Mouse (Mus musculus): Measurements from ENCODE around the gene Prune1. TPM values are rescaled to one million over a fixed set of nuclear protein-coding genes. Genes with fewer than 3 reads are reported as not detected.

Prune1 gene
- polyA plus RNA-seq, 1 experiment from 2014 or later: 26.2 TPM

GRCm38 (mm10) chr3:95284501-95285281 is 2.8 kb upstream of the Prune1 start:
- Histone ChIP-seq H3K4me1 (peaks cover 33% of the 10 kb centered on the region), H3K9me3 (no peaks in the 10 kb centered on the region), H3K27ac (no peak overlapping the region), H3K27me3 (ENCODE audit: poor library complexity, severe bottlenecking) (no peaks in the 10 kb centered on the region), H3K36me3 (replicated peaks) (peaks cover 20% of the 10 kb centered on the region), H3K4me3 (peak overlapping the region; percentile 71)
- 92% methylated on average over 12 of the region's 12 CpGs for WGBS
- no peak for DNase-seq (ENCODE audit: extremely low spot score, low spot score)

GRCm38 (mm10) chr3:95284062-95284461 is 2.2 kb upstream of the Prune1 start:
- H3K4me1 ChIP-seq: peaks cover 33% of the 10 kb centered on the region
- no peak for DNase-seq (ENCODE audit: extremely low spot score, low spot score)
- WGBS: 39% methylated on average over 1 of the region's 1 CpGs
- H3K27me3 ChIP-seq (ENCODE audit: poor library complexity, severe bottlenecking): no peaks in the 10 kb centered on the region
- H3K4me3 ChIP-seq: peak overlapping the region; percentile 71
- H3K9me3 ChIP-seq: no peaks in the 10 kb centered on the region
- peaks cover 16% of the 10 kb centered on the region for H3K36me3 ChIP-seq (replicated peaks)
- H3K27ac ChIP-seq: peak overlapping the region; percentile 94

GRCm38 (mm10) chr3:95283589-95283941 is 1.7 kb upstream of the Prune1 start:
- Histone ChIP-seq H3K27ac (peak overlapping the region; percentile 94), H3K4me1 (peaks cover 33% of the 10 kb centered on the region), H3K9me3 (no peaks in the 10 kb centered on the region), H3K27me3 (ENCODE audit: poor library complexity, severe bottlenecking) (no peaks in the 10 kb centered on the region), H3K4me3 (peak overlapping the region; percentile 71), H3K36me3 (replicated peaks) (peaks cover 13% of the 10 kb centered on the region)
- no peak for DNase-seq (ENCODE audit: extremely low spot score, low spot score)
- WGBS: 2% methylated on average over 7 of the region's 7 CpGs

- under 1% methylated on average over 50 of the region's 51 CpGs for WGBS
- peaks cover 7% of the 10 kb centered on the region for H3K36me3 ChIP-seq (replicated peaks)
- H3K27me3 ChIP-seq (ENCODE audit: poor library complexity, severe bottlenecking): no peaks in the 10 kb centered on the region
- peak; percentile 82 for DNase-seq (ENCODE audit: extremely low spot score, low spot score)
- H3K4me1 ChIP-seq: peaks cover 33% of the 10 kb centered on the region
- H3K4me3 ChIP-seq: peak overlapping the region; percentile 71
- H3K27ac ChIP-seq: peak overlapping the region; percentile 94
- H3K9me3 ChIP-seq: no peaks in the 10 kb centered on the region
Measured at GRCm38 (mm10) chr3:95282865-95283588, 1.2 kb upstream of the Prune1 start.

- Histone ChIP-seq H3K27ac (peak overlapping the region; percentile 94), H3K4me3 (peak overlapping the region; percentile 71), H3K36me3 (replicated peaks) (peaks cover 2% of the 10 kb centered on the region), H3K4me1 (peaks cover 33% of the 10 kb centered on the region), H3K9me3 (no peaks in the 10 kb centered on the region), H3K27me3 (ENCODE audit: poor library complexity, severe bottlenecking) (no peaks in the 10 kb centered on the region)
- DNase-seq (ENCODE audit: extremely low spot score, low spot score): no peak
- under 1% methylated on average over 11 of the region's 11 CpGs for WGBS
Measured at GRCm38 (mm10) chr3:95282381-95282864, 547 bp upstream of the Prune1 start.

GRCm38 (mm10) chr3:95280747-95281146 is 1.1 kb downstream of the Prune1 start:
- WGBS: 31% methylated on average over 8 of the region's 8 CpGs
- H3K27ac ChIP-seq: peak overlapping the region; percentile 94
- H3K4me3 ChIP-seq: peak overlapping the region; percentile 71
- H3K36me3 ChIP-seq (replicated peaks): 0 out of 2 replicates have a peak, but pooled peaks cover 3% of the 10 kb centered on the region
- H3K4me1 ChIP-seq: peaks cover 33% of the 10 kb centered on the region
- H3K27me3 ChIP-seq (ENCODE audit: poor library complexity, severe bottlenecking): no peaks in the 10 kb centered on the region
- H3K9me3 ChIP-seq: no peaks in the 10 kb centered on the region
- DNase-seq (ENCODE audit: extremely low spot score, low spot score): no peak

GRCm38 (mm10) chr3:95277149-95277551 is 4.7 kb downstream of the Prune1 start:
- 100% methylated on average over 1 of the region's 1 CpGs for WGBS
- H3K4me3 ChIP-seq: no peak overlapping the region
- H3K27ac ChIP-seq: no peak overlapping the region

GRCm38 (mm10) chr3:95276428-95276934 is 5.4 kb downstream of the Prune1 start:
- WGBS: 90% methylated on average over 5 of the region's 5 CpGs
- no peak for DNase-seq (ENCODE audit: extremely low spot score, low spot score)

More at GRCm38 (mm10) chr3:95277149-95277551, 4.7 kb downstream of the Prune1 start:
- H3K27me3 ChIP-seq (ENCODE audit: poor library complexity, severe bottlenecking): no peaks in the 10 kb centered on the region
- H3K9me3 ChIP-seq: no peaks in the 10 kb centered on the region
- peaks cover 12% of the 10 kb centered on the region for H3K36me3 ChIP-seq (replicated peaks)
- no peak for DNase-seq (ENCODE audit: extremely low spot score, low spot score)
- H3K4me1 ChIP-seq: peaks cover 12% of the 10 kb centered on the region

GRCm38 (mm10) chr3:95275161-95275560 is 6.7 kb downstream of the Prune1 start:
- WGBS: 87% methylated on average over 6 of the region's 6 CpGs
- H3K9me3 ChIP-seq: no peaks in the 10 kb centered on the region
- H3K27ac ChIP-seq: no peak overlapping the region
- H3K4me1 ChIP-seq: no peaks in the 10 kb centered on the region
- H3K36me3 ChIP-seq (replicated peaks): peaks cover 12% of the 10 kb centered on the region
- no peak overlapping the region for H3K4me3 ChIP-seq
- DNase-seq (ENCODE audit: extremely low spot score, low spot score): no peak
- H3K27me3 ChIP-seq (ENCODE audit: poor library complexity, severe bottlenecking): no peaks in the 10 kb centered on the region

More at GRCm38 (mm10) chr3:95276428-95276934, 5.4 kb downstream of the Prune1 start:
- no peak overlapping the region for H3K27ac ChIP-seq
- H3K27me3 ChIP-seq (ENCODE audit: poor library complexity, severe bottlenecking): no peaks in the 10 kb centered on the region
- no peak overlapping the region for H3K4me3 ChIP-seq
- H3K9me3 ChIP-seq: no peaks in the 10 kb centered on the region
- H3K4me1 ChIP-seq: peaks cover 7% of the 10 kb centered on the region
- peaks cover 12% of the 10 kb centered on the region for H3K36me3 ChIP-seq (replicated peaks)

- 94% methylated on average over 4 of the region's 4 CpGs for WGBS
- no peaks in the 10 kb centered on the region for H3K4me1 ChIP-seq
- H3K27me3 ChIP-seq (ENCODE audit: poor library complexity, severe bottlenecking): no peaks in the 10 kb centered on the region
- no peak overlapping the region for H3K27ac ChIP-seq
- no peak for DNase-seq (ENCODE audit: extremely low spot score, low spot score)
- H3K36me3 ChIP-seq (replicated peaks): peaks cover 12% of the 10 kb centered on the region
- H3K4me3 ChIP-seq: no peak overlapping the region
- H3K9me3 ChIP-seq: no peaks in the 10 kb centered on the region
Measured at GRCm38 (mm10) chr3:95274453-95274852, 7.4 kb downstream of the Prune1 start.

- H3K9me3 ChIP-seq: no peaks in the 10 kb centered on the region
- H3K4me1 ChIP-seq: no peaks in the 10 kb centered on the region
- no peak overlapping the region for H3K27ac ChIP-seq
- peaks cover 21% of the 10 kb centered on the region for H3K36me3 ChIP-seq (replicated peaks)
- no peaks in the 10 kb centered on the region for H3K27me3 ChIP-seq (ENCODE audit: poor library complexity, severe bottlenecking)
- no peak for DNase-seq (ENCODE audit: extremely low spot score, low spot score)
- 89% methylated on average over 5 of the region's 5 CpGs for WGBS
- H3K4me3 ChIP-seq: no peak overlapping the region
Measured at GRCm38 (mm10) chr3:95273471-95273870, 8.4 kb downstream of the Prune1 start.

- DNase-seq (ENCODE audit: extremely low spot score, low spot score): no peak
- H3K9me3 ChIP-seq: no peaks in the 10 kb centered on the region
- WGBS: 84% methylated on average over 12 of the region's 12 CpGs
- H3K4me1 ChIP-seq: no peaks in the 10 kb centered on the region
- H3K4me3 ChIP-seq: no peak overlapping the region
- H3K27me3 ChIP-seq (ENCODE audit: poor library complexity, severe bottlenecking): no peaks in the 10 kb centered on the region
- H3K36me3 ChIP-seq (replicated peaks): peaks cover 43% of the 10 kb centered on the region
- no peak overlapping the region for H3K27ac ChIP-seq
Measured at GRCm38 (mm10) chr3:95270766-95271364, 11.0 kb downstream of the Prune1 start.

All from forebrain, embryonic 10.5 days (tissue).